Mouse (Mus musculus): ENCODE results near the gene Hivep3. TPM values are rescaled to one million over a fixed set of nuclear protein-coding genes. Genes with fewer than 3 reads are reported as not detected.

Gene Hivep3
- total RNA-seq, 2 experiments from 2014 or later = 10.6 to 12.0 TPM

GRCm38 (mm10) chr4:119867132-119867531 lies 133.5 kb downstream of the Hivep3 start:
- no peak for DNase-seq (ENCODE audit: low spot score in 2 of 2)

GRCm38 (mm10) chr4:119870411-119870810 lies 136.8 kb downstream of the Hivep3 start:
- DNase-seq (ENCODE audit: low spot score in 2 of 2) = no peak

DNA sequence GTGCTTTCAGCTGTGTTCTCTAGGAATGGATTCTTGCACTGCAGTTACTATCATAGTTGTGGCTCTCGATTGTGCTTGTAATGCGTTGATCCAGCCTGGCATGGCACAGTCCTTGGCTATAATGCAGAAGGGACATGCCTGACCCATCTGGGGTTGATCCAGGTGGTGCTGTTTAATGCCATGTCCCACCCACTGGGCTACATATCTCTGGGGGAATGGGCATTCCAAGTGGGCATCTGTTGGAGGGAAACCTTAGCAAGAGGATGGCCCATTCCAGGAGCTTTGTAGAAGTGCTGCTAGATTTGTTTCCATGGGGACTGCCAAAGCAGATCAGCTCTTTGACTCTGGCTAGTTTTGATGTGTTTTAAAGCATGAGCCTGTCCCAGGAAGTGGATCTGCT lies 137.9 kb downstream of the Hivep3 start:
- DNase-seq (ENCODE audit: low spot score in 2 of 2) = no peak

DNA sequence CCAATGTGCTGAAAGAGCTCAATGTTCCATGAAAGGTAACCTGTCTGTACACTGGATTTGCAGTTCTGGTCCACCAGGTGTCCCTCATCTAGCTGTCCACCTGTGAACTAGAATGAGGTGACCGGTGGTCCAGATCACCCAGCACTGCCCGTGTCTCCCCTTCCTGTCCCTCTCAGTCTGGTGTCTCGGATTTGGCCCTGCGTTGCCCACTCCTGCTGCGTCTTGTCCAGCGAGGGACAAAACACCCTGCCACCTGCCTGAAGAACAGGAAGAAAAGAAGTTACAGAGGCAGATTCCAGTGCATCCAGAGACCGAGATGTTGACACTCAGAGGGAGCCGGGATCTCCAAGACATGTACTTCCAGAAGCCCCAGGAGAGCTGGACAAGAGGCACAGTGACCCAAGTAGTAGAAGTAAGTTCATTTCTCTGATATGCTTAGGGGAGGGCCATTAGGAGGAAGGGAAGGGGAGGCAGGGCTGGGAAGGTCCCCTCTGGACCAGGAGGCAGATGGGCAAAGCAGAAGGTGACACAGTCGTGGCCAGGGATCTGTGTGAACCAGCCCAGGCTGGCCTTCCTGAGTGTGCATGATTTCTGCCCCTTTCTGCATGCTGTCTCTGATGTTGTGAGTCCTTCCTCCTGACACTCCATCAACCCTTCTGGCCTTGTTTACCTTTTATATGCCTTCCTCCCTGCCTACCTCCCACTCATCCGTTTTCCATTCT lies 138.4 kb downstream of the Hivep3 start:
- DNase-seq (ENCODE audit: low spot score in 2 of 2) = no peak

DNA sequence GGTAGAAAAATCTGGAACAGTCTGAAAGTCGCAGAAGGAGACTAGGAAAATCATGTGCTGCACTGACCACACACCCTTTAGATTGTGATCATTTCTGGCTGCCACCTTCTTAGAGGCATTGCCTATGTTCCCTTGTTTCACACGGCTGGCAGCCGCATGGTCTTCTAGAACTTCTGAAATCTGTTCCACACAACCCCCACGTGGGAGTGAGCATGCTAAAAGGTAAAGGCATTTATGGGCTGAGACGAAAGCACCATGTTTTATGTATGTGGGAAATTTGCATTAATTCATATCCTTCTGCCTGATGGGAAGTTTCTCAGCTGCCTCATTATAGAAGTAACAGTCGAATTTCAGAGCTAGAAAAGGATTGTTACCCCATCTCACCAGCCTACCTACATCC lies 140.4 kb downstream of the Hivep3 start:
- DNase-seq (ENCODE audit: low spot score in 2 of 2) = no peak

GRCm38 (mm10) chr4:119875592-119875991 lies 142.0 kb downstream of the Hivep3 start:
- DNase-seq (ENCODE audit: low spot score in 2 of 2) = no peak

GRCm38 (mm10) chr4:119876535-119877160 lies 143.1 kb downstream of the Hivep3 start:
- no peak for DNase-seq (ENCODE audit: low spot score in 2 of 2)

- no peak for DNase-seq (ENCODE audit: low spot score in 2 of 2)
Observed at GRCm38 (mm10) chr4:119878218-119878617, 144.6 kb downstream of the Hivep3 start.

GRCm38 (mm10) chr4:119879671-119880070 lies 146.1 kb downstream of the Hivep3 start:
- DNase-seq (ENCODE audit: low spot score in 2 of 2) = no peak

GRCm38 (mm10) chr4:119880270-119880669 lies 146.7 kb downstream of the Hivep3 start:
- no peak for DNase-seq (ENCODE audit: low spot score in 2 of 2)

- DNase-seq (ENCODE audit: low spot score in 2 of 2) = no peak
Observed at GRCm38 (mm10) chr4:119881292-119881691, 147.7 kb downstream of the Hivep3 start.

- no peak for DNase-seq (ENCODE audit: low spot score in 2 of 2)
Observed at GRCm38 (mm10) chr4:119882401-119882800, 148.8 kb downstream of the Hivep3 start.

DNA sequence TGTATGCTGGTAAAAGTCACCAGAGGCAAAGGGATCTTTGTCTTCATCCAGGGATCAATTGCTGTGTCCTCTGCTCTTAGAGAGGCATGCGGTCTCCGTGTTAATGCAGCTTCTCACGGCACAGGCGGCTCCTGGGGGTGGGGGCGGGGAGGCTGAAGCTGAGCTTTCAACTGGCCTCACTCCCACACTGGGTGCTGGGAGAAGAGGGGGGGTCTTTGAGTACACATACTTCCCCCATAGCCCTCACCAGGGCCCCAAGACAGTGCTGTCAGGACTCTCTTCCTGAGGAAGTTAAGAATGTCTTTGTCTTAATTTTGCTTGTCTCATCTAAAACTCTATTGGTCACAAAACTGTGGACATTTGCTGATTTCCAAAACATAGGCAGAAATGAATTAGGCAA lies 149.2 kb downstream of the Hivep3 start:
- no peak for DNase-seq (ENCODE audit: low spot score in 2 of 2)

- DNase-seq (ENCODE audit: low spot score in 2 of 2) = no peak
Observed at GRCm38 (mm10) chr4:119886621-119887020, 153.0 kb downstream of the Hivep3 start.

DNA sequence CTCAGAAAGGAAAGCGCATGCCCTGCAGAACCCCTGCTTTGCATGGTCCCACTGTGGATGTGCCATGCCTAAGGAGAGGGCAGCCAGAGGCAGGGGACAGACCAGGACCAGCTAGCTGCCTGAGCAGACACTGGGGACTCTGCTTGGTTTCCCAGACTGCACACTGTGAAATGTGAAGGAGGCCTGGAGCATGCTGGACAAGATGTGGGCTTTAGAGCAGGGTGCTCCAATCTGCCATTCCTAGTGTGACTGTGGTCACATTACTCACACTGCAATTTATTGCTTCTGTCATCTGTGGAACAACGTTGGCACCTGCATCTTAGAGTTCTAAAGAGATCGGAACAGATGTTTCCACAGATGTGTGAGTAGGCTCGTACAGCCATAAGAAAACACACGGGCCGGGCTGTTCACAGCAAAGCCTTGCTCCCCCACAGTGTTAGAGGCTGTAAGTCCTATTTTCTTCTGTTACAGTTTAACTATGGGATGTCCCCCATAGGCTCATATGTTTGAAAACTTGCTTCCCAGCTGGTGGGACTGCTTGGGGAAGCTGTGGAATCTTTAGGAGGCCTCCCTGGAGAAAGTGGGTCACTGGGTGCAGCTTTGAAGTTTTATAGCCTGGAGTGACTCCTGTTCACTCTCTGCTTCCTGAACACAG lies 154.1 kb downstream of the Hivep3 start:
- DNase-seq (ENCODE audit: low spot score in 2 of 2) = no peak

GRCm38 (mm10) chr4:119889760-119890159 lies 156.2 kb downstream of the Hivep3 start:
- no peak for DNase-seq (ENCODE audit: low spot score in 2 of 2)

- no peak for DNase-seq (ENCODE audit: low spot score in 2 of 2)
Observed at GRCm38 (mm10) chr4:119893255-119893779, 159.7 kb downstream of the Hivep3 start.

- no peak for DNase-seq (ENCODE audit: low spot score in 2 of 2)
Observed at GRCm38 (mm10) chr4:119894797-119895458, 161.3 kb downstream of the Hivep3 start.

DNA sequence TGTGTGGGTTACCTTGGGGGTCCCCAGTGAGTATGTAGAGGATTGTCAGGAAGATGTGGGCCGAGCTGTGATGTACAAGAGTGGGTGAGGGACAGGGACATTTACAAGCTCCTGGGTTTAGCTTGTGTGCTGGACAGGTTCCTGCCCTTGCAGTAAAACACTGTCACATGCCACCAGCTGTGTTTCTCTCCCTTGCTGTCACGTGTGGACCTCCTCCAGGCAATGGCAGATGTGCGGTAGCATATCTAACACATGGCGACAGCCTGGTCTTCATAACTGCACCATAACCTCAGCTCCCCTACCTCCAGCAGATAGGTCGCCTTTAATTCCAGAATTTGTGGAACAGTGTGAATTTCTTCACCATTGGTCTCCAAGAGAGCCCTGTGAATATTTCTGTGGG lies 161.9 kb downstream of the Hivep3 start:
- DNase-seq (ENCODE audit: low spot score in 2 of 2) = no peak

GRCm38 (mm10) chr4:119896572-119896971 lies 163.0 kb downstream of the Hivep3 start:
- DNase-seq (ENCODE audit: low spot score in 2 of 2) = no peak

DNA sequence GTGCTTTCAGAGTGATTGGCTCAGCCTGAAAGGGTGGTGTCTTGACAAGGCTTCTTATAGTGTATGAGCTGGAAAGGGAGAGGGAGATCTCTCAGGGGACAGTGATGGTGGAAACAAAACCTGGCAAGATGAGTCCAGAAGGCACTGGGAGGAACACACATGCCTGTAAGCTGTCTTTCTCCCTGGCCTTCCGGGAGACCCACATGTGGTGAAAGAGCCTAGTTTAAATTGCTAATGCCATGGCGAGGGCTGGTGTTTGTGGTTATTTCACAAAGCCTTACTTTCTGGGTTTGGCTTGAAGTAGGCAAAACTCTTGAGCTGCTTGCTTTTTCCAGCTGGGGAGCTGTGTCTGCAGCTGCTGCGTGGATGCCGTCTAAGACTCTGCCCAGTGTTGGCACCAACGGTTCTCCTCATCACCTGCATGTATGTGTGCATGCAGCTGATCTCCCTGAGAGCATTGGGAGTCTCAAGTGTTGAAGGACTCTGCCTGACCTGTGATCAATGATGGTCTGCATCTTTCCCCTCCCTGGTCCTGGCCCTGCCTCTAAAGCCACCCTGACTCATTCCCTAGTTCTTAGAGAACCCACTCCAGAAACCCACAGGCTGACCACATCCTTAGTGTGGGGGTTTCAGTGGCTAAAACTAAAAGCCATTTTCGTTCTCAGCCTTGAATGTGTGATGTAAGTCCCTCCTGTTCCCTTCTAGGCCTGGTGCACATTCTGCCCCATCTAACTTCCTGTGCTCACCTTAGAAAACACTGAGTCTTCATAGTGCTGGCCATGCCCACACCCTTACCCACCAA lies 163.7 kb downstream of the Hivep3 start:
- DNase-seq (ENCODE audit: low spot score in 2 of 2) = no peak
